Mouse (Mus musculus): ENCODE data around the gene Aox4. TPM values are rescaled to one million over a fixed set of nuclear protein-coding genes. Genes with fewer than 3 reads are reported as not detected.
A peak's percentile ranks its signal among the peaks of the same experiment; 100 is the strongest.

Aox4 gene
- total and polyA plus RNA-seq, 2 experiments from 2014 or later, result 0.21 to 0.71 TPM

DNA sequence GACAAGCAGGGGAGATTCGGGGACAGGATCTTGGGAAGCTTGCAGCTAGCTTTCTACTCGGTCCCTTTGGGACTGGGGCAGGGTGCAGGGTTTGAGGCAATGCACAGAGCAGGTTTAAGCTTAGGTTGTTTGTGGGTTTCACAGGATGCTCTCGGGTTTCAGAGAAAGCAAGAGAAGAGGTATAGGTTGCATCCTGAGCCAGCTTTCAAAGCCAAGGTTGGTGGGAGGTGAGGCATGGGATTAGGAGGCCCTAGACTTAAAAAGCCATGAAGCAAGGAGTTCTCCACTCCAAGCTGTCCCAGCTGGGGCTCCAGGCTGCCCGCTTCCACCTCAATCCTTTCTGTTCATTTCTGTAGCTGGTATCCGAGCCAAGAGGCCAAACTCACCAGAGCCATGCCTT is 67.8 kb downstream of the Aox4 start, which contains the start of gene Aox2:
Aox2 (plus strand) TSS at position 301 of the 400 bp plus-strand sequence.
- DNase-seq (ENCODE audit: low spot score) (no peak), ATAC-seq (ENCODE audit: low FRiP score) (no peak)
- no peaks in the 10 kb centered on the region for H3K9me3 ChIP-seq (ENCODE audit: low read length)
- no peak for TF ChIP-seq CTCF (IDR thresholded peaks at IDR 0.05)
- H3K36me3 ChIP-seq (ENCODE audit: insufficient read depth, low read length), result no peaks in the 10 kb centered on the region
- H3K9ac ChIP-seq (replicated peaks; ENCODE audit: low read length, poor library complexity, severe bottlenecking), result no peak within 1 kb of the TSS
- no peak within 1 kb of the TSS for H3K4me3 ChIP-seq (ENCODE audit: low read depth, low read length)
- H3K27me3 ChIP-seq (ENCODE audit: insufficient read depth, low read length), result no peaks in the 10 kb centered on the region
- no peak within 1 kb of the TSS for H3K27ac ChIP-seq (ENCODE audit: low read depth, low read length)
- no peaks in the 10 kb centered on the region for H3K4me1 ChIP-seq (ENCODE audit: insufficient read depth, low read length)
- WGBS, result 75% methylated on average over 5 of the region's 5 CpGs
- no peak within 1 kb of the TSS for H3K4me2 ChIP-seq (ENCODE audit: low read depth, low read length, poor library complexity, severe bottlenecking)

DNA sequence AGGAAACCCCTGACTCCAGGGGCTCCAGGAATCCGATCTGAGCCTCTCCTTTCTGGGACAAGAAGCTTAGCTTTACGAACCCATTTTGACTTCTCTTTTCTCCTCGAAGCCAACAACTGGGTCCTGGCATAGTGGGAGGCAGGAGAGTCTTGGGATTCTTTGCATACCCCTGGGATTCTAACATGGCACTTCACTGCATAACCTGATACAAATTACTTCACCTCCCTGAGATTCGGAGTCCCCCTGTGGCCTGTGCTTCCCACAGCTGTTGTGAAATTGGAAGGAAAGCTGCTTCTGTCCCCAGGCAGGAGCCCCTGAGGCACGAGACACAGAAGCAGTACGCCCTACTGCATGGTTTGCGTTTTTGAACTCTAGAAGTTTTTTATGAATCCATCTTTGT is 68.3 kb downstream of the Aox4 start:
- no peak overlapping the region for H3K4me3 ChIP-seq (ENCODE audit: low read depth, low read length)
- no peak for TF ChIP-seq CTCF (IDR thresholded peaks at IDR 0.05)
- no peak overlapping the region for H3K9ac ChIP-seq (replicated peaks; ENCODE audit: low read length, poor library complexity, severe bottlenecking)
- no peaks in the 10 kb centered on the region for H3K9me3 ChIP-seq (ENCODE audit: low read length)
- no peak overlapping the region for H3K27ac ChIP-seq (ENCODE audit: low read depth, low read length)
- no peaks in the 10 kb centered on the region for H3K4me1 ChIP-seq (ENCODE audit: insufficient read depth, low read length)
- no peak overlapping the region for H3K4me2 ChIP-seq (ENCODE audit: low read depth, low read length, poor library complexity, severe bottlenecking)
- ATAC-seq (ENCODE audit: low FRiP score), result no peak
- no peaks in the 10 kb centered on the region for H3K36me3 ChIP-seq (ENCODE audit: insufficient read depth, low read length)
- H3K27me3 ChIP-seq (ENCODE audit: insufficient read depth, low read length), result no peaks in the 10 kb centered on the region
- DNase-seq (ENCODE audit: low spot score), result no peak
- WGBS, result 70% methylated on average over 7 of the region's 7 CpGs

DNA sequence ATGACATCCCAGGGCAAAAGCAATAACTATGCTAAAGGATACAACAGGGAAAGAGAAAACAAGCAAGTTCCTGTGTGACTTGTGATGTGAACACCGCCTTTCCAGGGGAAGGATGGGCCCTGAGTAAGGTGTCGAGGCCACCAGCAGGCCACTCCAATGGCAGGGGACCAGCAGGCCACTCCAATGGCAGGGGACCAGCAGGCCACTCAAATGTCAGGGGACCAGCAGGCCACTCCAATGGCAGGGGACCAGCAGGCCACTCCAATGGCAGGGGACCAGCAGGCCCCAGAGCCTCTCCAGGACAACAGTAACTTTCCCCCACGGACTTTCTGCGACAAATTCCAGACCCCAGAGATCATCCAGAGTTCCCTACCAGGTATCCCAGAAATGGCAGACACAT is 70.2 kb downstream of the Aox4 start:
- Histone ChIP-seq H3K4me1 (ENCODE audit: insufficient read depth, low read length) (no peaks in the 10 kb centered on the region), H3K4me2 (ENCODE audit: low read depth, low read length, poor library complexity, severe bottlenecking) (no peak overlapping the region), H3K27ac (ENCODE audit: low read depth, low read length) (no peak overlapping the region), H3K4me3 (ENCODE audit: low read depth, low read length) (no peak overlapping the region), H3K27me3 (ENCODE audit: insufficient read depth, low read length) (no peaks in the 10 kb centered on the region), H3K9ac (replicated peaks; ENCODE audit: low read length, poor library complexity, severe bottlenecking) (no peak overlapping the region), H3K36me3 (ENCODE audit: insufficient read depth, low read length) (no peaks in the 10 kb centered on the region), H3K9me3 (ENCODE audit: low read length) (no peaks in the 10 kb centered on the region)
- ATAC-seq (ENCODE audit: low FRiP score) (no peak), DNase-seq (ENCODE audit: low spot score) (no peak)
- no peak for TF ChIP-seq CTCF (IDR thresholded peaks at IDR 0.05)
- WGBS, result 87% methylated on average over 4 of the region's 4 CpGs

DNA sequence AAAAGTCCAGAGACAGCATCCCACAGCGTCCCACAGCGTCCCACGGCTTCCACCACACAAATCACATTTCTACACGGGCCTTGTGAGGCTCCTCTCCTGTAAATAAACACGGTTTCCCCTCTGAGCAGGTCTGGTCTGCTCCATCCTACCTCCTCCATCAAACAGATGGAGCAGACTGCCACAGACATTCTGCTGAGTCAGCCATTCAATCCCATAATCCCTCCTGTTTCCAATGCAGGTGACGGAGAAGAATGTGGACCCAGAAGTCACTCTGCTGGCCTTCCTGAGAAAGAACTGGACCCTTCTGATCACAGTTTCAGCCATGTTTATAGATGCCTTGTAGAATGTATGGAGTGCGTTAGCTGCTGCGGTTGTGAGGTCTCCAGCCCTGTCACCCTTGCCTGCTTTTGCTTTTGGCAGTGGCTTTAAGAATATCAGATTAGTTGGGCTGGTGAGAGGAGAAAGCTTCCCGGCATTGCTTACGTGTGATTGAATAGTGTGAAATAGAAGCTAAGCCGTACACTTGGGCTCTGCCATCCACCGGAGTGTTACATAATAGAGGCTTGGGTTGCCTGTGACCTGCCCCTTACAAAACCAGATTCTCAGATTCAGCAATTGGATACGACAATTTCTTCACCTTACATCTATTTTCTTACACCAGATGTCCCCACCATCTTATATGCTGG is 70.9 kb downstream of the Aox4 start:
- H3K4me3 ChIP-seq (ENCODE audit: low read depth, low read length), result no peak overlapping the region
- no peak for TF ChIP-seq CTCF (IDR thresholded peaks at IDR 0.05)
- no peaks in the 10 kb centered on the region for H3K9me3 ChIP-seq (ENCODE audit: low read length)
- no peak for ATAC-seq (ENCODE audit: low FRiP score)
- 77% methylated on average over 13 of the region's 13 CpGs for WGBS
- H3K4me1 ChIP-seq (ENCODE audit: insufficient read depth, low read length), result no peaks in the 10 kb centered on the region
- no peak overlapping the region for H3K4me2 ChIP-seq (ENCODE audit: low read depth, low read length, poor library complexity, severe bottlenecking)
- H3K36me3 ChIP-seq (ENCODE audit: insufficient read depth, low read length), result no peaks in the 10 kb centered on the region
- no peak for DNase-seq (ENCODE audit: low spot score)
- no peaks in the 10 kb centered on the region for H3K27me3 ChIP-seq (ENCODE audit: insufficient read depth, low read length)
- H3K27ac ChIP-seq (ENCODE audit: low read depth, low read length), result no peak overlapping the region
- no peak overlapping the region for H3K9ac ChIP-seq (replicated peaks; ENCODE audit: low read length, poor library complexity, severe bottlenecking)

DNA sequence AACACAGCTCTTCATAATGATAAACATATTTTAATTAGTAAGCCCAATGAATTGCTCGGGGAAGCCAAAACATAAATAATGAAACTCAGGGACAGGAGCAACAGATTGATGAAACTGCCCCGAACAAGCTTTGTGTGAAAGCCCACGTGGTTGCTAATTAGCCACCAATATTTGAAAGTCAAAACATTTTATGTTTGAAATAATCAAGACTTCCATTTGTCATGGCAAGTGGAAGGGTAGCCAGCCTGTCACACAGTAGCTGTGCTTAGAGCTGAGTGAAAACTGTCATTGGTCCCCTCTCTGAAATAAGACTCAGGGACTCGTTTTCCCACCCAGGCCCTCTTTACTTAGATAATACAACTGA is 71.4 kb downstream of the Aox4 start:
- no peak for TF ChIP-seq CTCF (IDR thresholded peaks at IDR 0.05)
- no peaks in the 10 kb centered on the region for H3K36me3 ChIP-seq (ENCODE audit: insufficient read depth, low read length)
- 67% methylated on average over 4 of the region's 4 CpGs for WGBS
- no peak overlapping the region for H3K9ac ChIP-seq (replicated peaks; ENCODE audit: low read length, poor library complexity, severe bottlenecking)
- no peak overlapping the region for H3K4me2 ChIP-seq (ENCODE audit: low read depth, low read length, poor library complexity, severe bottlenecking)
- H3K27ac ChIP-seq (ENCODE audit: low read depth, low read length), result no peak overlapping the region
- no peaks in the 10 kb centered on the region for H3K4me1 ChIP-seq (ENCODE audit: insufficient read depth, low read length)
- H3K4me3 ChIP-seq (ENCODE audit: low read depth, low read length), result no peak overlapping the region
- no peaks in the 10 kb centered on the region for H3K27me3 ChIP-seq (ENCODE audit: insufficient read depth, low read length)
- H3K9me3 ChIP-seq (ENCODE audit: low read length), result no peaks in the 10 kb centered on the region
- DNase-seq (ENCODE audit: low spot score), result no peak
- no peak for ATAC-seq (ENCODE audit: low FRiP score)

DNA sequence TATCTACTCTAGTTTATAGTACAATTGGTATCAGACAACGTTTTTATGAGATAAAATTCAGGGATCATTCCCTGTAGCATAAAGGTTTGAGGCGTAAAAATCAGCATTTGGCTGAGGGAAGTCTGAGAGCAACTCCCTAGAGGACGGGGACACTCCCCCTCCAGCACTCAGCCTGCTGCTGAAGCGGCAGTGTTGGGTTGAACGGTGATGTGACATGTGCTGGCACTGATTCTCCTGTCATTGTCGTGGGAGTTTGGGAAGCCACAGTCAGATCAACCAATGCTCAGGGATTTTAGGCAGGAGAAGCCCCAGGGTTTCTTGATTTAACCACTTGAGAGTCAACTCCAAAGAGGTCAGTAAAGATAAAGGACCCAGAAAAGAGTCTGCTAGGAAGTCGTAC is 74.3 kb downstream of the Aox4 start:
- peak; percentile 35 for DNase-seq (ENCODE audit: low spot score)
- Histone ChIP-seq H3K4me3 (ENCODE audit: low read depth, low read length) (no peak overlapping the region), H3K27ac (ENCODE audit: low read depth, low read length) (no peak overlapping the region), H3K4me1 (ENCODE audit: insufficient read depth, low read length) (no peaks in the 10 kb centered on the region), H3K36me3 (ENCODE audit: insufficient read depth, low read length) (no peaks in the 10 kb centered on the region), H3K9ac (replicated peaks; ENCODE audit: low read length, poor library complexity, severe bottlenecking) (no peak overlapping the region), H3K9me3 (ENCODE audit: low read length) (no peaks in the 10 kb centered on the region), H3K27me3 (ENCODE audit: insufficient read depth, low read length) (no peaks in the 10 kb centered on the region), H3K4me2 (ENCODE audit: low read depth, low read length, poor library complexity, severe bottlenecking) (no peak overlapping the region)
- 49% methylated on average over 7 of the region's 7 CpGs for WGBS
- no peak for TF ChIP-seq CTCF (IDR thresholded peaks at IDR 0.05)
- no peak for ATAC-seq (ENCODE audit: low FRiP score)

All from midbrain, postnatal 0 days (tissue).